Mouse (Mus musculus): Measurements from ENCODE around the gene Crx. TPM values are rescaled to one million over a fixed set of nuclear protein-coding genes. Genes with fewer than 3 reads are reported as not detected.
A peak's percentile ranks its signal among the peaks of the same experiment; 100 is the strongest.
"Not testable (repeated sequence)": the region's sequence is repeated elsewhere in the genome, so short reads cannot be mapped to it uniquely, and the experiment has no call there.

The Crx gene
- total RNA-seq (2021) = not detected
- long read RNA-seq, experiment 1 = 0 reads
- long read RNA-seq, experiment 2 = 0 reads

- no peak for DNase-seq (ENCODE audit: low spot score in 2 of 2)
Measured at GRCm38 (mm10) chr7:15879756-15880155, at the start of gene Crx. TSS of gene Crx (minus strand) at chr7:15879968.

- peak; percentile 86 to 93 for DNase-seq (ENCODE audit: low spot score in 2 of 2)
Measured at GRCm38 (mm10) chr7:15922220-15922773, 42.5 kb upstream of the Crx start, which contains the start of gene Selenow. TSS of gene Selenow (minus strand) at chr7:15922402.

- no peak for DNase-seq (ENCODE audit: low spot score in 2 of 2)
Measured at GRCm38 (mm10) chr7:15921796-15922195, 42.0 kb upstream of the Crx start.

GRCm38 (mm10) chr7:15920645-15921190, 41.0 kb upstream of the Crx start:
- DNase-seq (ENCODE audit: low spot score in 2 of 2) = peak in 1 of 2 experiments; percentile 57

GRCm38 (mm10) chr7:15919947-15920346, 40.2 kb upstream of the Crx start:
- no peak for DNase-seq (ENCODE audit: low spot score in 2 of 2)

- DNase-seq (ENCODE audit: low spot score in 2 of 2) = no peak
Measured at GRCm38 (mm10) chr7:15918371-15918770, 38.6 kb upstream of the Crx start.

- no peak for DNase-seq (ENCODE audit: low spot score in 2 of 2)
Measured at GRCm38 (mm10) chr7:15916996-15917395, 37.2 kb upstream of the Crx start.

GRCm38 (mm10) chr7:15916134-15916723, 36.5 kb upstream of the Crx start:
- DNase-seq (ENCODE audit: low spot score in 2 of 2) = no peak

GRCm38 (mm10) chr7:15915695-15916094, 35.9 kb upstream of the Crx start:
- not testable (repeated sequence) for DNase-seq (ENCODE audit: low spot score in 2 of 2)

GRCm38 (mm10) chr7:15914751-15915150, 35.0 kb upstream of the Crx start:
- no peak for DNase-seq (ENCODE audit: low spot score in 2 of 2)

GRCm38 (mm10) chr7:15914252-15914651, 34.5 kb upstream of the Crx start:
- peak; percentile 29 to 44 for DNase-seq (ENCODE audit: low spot score in 2 of 2)

- peak; percentile 71 to 83 for DNase-seq (ENCODE audit: low spot score in 2 of 2)
Measured at GRCm38 (mm10) chr7:15912183-15912582, 32.4 kb upstream of the Crx start.

GRCm38 (mm10) chr7:15910521-15910920, 30.8 kb upstream of the Crx start:
- DNase-seq (ENCODE audit: low spot score in 2 of 2) = no peak

- no peak for DNase-seq (ENCODE audit: low spot score in 2 of 2)
Measured at GRCm38 (mm10) chr7:15907971-15908590, 28.3 kb upstream of the Crx start.

- no peak for DNase-seq (ENCODE audit: low spot score in 2 of 2)
Measured at GRCm38 (mm10) chr7:15906602-15907001, 26.8 kb upstream of the Crx start.

GRCm38 (mm10) chr7:15905861-15906260, 26.1 kb upstream of the Crx start:
- no peak for DNase-seq (ENCODE audit: low spot score in 2 of 2)

GRCm38 (mm10) chr7:15901366-15902048, 21.7 kb upstream of the Crx start:
- no peak for DNase-seq (ENCODE audit: low spot score in 2 of 2)

GRCm38 (mm10) chr7:15894251-15894650, 14.5 kb upstream of the Crx start:
- DNase-seq (ENCODE audit: low spot score in 2 of 2) = no peak

- no peak for DNase-seq (ENCODE audit: low spot score in 2 of 2)
Measured at GRCm38 (mm10) chr7:15884127-15884526, 4.4 kb upstream of the Crx start.

- DNase-seq (ENCODE audit: low spot score in 2 of 2) = no peak
Measured at GRCm38 (mm10) chr7:15882317-15882716, 2.5 kb upstream of the Crx start, which contains the start of gene Crxos. TSS of gene Crxos (plus strand) at chr7:15882617.

- no peak for DNase-seq (ENCODE audit: low spot score in 2 of 2)
Measured at GRCm38 (mm10) chr7:15881831-15882230, 2.1 kb upstream of the Crx start.

- DNase-seq (ENCODE audit: low spot score in 2 of 2) = no peak
Measured at GRCm38 (mm10) chr7:15881388-15881787, 1.6 kb upstream of the Crx start.
